Mouse (Mus musculus) brain, adult 2 months (tissue): ENCODE measurements at regions not wholly inside any gene's neighbourhood (a gene's known extent, or its start where the extent isn't known, plus 50 kb on each side); places are given as distances from the start of the nearest gene placed in this dataset.
"Not testable (repeated sequence)": the region's sequence is repeated elsewhere in the genome, so short reads cannot be mapped to it uniquely, and the experiment has no call there.

Experiments
- DNase-seq: peaks from one replicate; pipeline ENCODE4 v3.0.0; 2011; ENCODE audit warnings: low read depth, low spot score

GRCm38 (mm10) chr15:90291848-90292247, 67.7 kb downstream of the Alg10b start:
- DNase-seq, result no peak

GRCm38 (mm10) chr15:90294353-90294922, 70.3 kb downstream of the Alg10b start:
- DNase-seq, result no peak

GRCm38 (mm10) chr15:90298566-90298965, 74.5 kb downstream of the Alg10b start:
- DNase-seq, result no peak

DNA sequence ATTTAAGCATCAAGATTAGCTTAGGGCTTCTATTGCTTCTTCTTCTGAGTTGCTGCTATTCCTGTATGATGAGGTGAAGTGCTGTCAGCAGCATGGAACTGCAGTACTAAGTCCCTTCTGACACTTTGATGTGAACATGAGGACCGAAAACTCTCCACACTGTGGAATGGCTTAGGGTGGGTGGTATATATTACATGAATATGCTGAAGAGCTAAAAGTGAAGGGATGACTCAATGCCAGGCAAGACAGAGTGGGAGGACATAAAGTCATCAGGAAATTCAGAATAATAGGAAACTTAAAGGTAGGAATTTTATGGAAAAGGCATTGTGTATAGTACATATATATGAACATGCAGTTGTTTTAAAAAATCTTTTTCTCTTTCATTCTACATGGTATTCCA, 79.3 kb downstream of the Alg10b start:
- DNase-seq, result peak; percentile 87

GRCm38 (mm10) chr15:90305051-90305450, 80.9 kb downstream of the Alg10b start:
- peak; percentile 40 for DNase-seq

DNA sequence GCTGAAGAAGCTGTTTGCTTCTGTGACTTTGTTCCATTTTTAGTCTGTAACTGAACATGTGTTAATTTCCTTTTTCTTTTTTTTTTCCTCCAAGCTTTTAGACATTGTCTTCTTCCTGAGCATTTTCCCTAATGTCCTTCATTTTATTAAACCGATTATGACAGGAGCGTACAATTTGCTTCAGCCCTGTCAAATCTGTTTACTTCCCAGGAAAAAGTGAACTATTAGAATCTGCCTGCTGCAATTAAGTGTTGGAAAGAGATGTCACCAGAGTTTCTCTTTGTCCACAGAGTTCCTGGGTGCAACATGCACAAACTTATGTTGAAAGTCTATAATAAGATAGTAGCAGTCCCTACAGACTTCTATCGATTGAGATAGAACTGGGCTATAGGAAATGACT, 82.8 kb downstream of the Alg10b start:
- DNase-seq, result no peak

GRCm38 (mm10) chr15:90308433-90308832, 84.3 kb downstream of the Alg10b start:
- DNase-seq, result not testable (repeated sequence)

DNA sequence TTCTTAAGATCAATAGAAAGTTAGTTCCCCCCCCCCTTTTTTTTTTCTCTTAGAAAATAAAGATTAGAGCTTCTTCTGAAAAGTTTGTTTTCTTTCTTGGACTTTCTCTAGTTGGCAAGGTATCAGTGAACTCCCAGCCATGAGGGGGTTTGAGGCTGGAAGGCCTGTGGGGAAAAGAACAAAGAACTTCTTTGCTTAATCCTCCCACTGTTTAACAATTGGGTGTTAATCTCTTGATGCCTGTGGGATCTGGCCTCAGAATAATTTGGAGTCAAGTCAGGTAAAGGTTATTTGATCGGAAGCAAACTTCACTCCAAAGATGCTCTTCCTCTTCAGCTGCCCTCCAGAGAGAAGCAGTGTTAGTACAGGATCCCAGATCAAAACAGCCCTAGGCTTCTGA, 84.8 kb downstream of the Alg10b start:
- DNase-seq, result no peak

DNA sequence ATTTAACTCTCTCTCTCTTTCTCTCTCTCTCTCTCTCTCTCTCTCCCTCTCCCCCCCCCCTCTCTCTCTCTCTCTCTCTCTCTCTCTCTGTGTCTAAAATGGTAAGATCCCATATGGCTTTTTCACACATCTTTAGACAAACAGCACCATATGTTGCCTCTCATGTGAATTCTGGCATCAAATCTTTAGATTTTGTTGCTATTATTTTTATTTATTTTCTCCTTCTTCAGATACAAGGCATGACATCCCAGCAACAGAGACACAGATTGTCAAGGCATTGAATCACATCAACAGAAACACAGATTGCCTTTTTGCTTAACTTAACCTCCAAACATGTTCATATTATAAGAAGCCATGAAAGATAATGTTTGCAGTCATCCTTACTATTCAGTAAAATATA, 85.6 kb downstream of the Alg10b start:
- DNase-seq, result peak; percentile 30

DNA sequence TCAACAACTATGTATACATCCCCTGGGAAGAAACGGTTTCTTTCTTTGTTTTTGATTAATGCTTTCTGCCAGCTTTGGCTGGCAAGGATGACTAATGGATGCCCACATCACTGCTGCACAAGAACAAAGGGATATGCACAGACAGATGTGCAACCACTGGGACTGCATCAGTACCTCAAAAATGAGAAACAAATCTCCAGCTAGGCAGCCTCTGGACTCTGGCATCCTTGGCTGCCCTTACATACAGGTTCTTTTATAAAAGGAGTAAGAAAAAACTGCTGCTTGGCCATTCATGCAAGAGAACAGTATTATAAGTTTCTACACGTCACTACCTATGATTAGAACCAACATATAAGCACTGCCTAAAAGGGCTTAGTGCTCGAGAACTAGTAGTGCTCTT, 97.7 kb downstream of the Alg10b start:
- DNase-seq, result no peak

DNA sequence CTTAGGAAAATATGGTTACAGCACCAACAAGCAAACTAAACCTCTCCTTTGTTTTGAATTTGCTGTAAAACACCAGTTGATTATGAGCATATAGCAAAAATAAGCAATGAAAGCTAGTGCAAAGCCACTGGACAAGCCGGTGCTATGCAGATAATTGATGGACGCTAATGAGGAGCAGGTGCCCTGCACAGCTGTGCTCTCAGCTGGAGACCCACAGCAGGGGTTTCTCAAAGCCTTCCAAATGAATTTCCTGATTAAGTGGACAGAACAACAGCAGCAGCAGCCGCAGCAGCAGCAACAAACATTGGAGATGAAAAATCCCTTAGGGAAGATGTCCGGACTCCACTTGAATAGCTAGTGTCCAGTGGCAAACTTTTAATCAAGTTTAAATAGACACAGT, 109.2 kb downstream of the Alg10b start:
- DNase-seq, result peak; percentile 16

- peak; percentile 23 for DNase-seq
These were observed 109.7 kb downstream of the Alg10b start for GRCm38 (mm10) chr15:90333766-90334165.

DNA sequence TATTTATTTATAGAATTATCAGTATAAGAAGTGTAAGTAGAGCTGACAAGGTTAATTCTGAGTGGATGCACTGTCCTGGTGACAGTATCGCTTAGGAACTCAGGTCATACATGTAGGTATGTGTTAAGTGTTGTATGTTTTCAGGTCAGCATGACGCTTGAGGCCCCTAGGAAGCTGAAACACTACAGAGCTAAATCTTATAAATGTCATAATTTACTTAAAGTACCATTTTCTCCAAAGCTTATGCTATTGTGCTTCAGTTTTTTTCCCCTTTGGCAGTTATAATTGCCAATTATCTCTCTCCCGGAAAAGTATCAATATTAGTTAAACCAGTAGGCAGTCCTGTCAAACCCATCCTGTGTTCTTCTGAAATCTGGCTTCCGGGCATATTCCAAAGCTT, 110.3 kb downstream of the Alg10b start:
- no peak for DNase-seq

DNA sequence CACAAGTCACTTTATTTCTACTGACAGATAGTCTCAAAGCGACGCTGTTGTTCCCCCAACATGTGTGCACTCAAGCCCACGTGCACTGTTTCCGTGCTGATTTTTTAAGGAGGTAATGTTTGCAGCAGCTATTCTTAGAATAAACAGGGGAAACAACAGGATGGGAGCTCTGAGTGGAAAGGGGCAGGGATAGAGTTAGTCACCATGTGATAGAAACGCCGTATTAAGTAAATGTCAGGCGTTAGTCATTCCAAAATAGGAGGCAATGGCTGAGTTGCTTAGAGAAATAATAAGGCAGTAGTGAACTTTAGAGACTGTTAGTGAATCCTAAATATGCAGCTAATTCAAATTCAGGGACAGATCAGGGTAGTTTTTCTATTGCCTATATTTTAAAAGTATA, 111.4 kb downstream of the Alg10b start:
- DNase-seq, result peak; percentile 75

DNA sequence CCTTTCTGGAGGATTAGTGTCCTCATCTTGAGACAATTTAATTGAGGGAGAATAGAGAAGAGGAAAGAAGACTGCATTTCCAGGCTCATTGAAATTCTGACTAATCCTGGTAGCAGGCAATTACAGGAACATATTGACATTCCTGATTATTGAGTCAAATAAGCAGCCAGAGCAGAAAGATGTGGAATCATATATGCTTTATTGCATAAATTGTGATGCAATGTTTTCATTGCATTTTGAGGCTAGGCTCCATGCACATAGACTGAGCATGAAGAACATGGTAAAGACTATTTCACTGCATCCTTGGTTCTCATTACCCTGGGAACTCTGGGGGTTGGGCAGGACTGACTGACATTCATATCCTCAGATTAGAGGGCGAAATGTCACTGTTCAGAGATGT, 116.0 kb downstream of the Alg10b start:
- no peak for DNase-seq

GRCm38 (mm10) chr15:90341261-90341660, 117.2 kb downstream of the Alg10b start:
- DNase-seq, result no peak

- no peak for DNase-seq
These were observed 119.7 kb downstream of the Alg10b start for GRCm38 (mm10) chr15:90343771-90344170.

DNA sequence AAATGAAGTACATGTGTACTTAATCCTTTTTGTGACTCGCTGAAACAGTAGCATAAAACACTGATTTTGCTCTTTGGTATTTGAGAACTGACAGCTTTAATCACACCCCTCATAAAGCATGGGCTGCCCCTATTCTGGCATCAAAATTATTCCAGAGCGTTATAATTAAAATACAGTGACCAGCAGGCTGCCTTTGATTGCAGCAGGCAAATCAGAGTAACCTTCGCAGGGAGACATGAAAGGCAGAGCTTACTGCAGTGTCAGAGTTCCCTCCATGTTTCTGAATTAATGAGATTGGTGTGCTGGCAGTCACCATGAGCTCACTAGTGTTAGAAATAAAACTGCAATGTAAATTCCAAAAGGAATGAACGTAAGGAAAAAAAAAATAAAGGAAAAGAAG, 120.8 kb downstream of the Alg10b start:
- DNase-seq, result no peak

- DNase-seq, result peak; percentile 11
These were observed 122.1 kb downstream of the Alg10b start for GRCm38 (mm10) chr15:90346162-90346561.

- DNase-seq, result peak; percentile 60
These were observed 122.6 kb downstream of the Alg10b start for GRCm38 (mm10) chr15:90346757-90347156.

DNA sequence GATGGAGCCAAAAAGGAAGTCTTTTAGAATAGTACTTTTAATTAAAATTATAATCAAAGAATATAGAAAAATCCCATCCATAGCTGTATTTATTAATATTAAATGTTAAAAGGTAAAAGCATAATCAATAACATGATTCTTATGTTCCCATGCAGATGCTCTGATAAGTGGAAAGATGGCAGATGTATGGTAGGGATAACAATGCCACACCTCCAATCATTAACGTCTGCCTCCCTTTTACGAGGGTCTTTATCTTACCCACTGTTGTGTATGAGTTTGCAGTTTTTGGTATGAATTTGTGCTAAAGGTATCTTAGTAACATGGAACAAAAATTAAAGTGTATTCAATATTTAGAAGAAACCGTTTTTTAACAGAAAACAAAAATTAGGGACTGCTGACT, 127.8 kb downstream of the Alg10b start:
- DNase-seq, result no peak

GRCm38 (mm10) chr15:90365656-90366055, 141.5 kb downstream of the Alg10b start:
- no peak for DNase-seq

DNA sequence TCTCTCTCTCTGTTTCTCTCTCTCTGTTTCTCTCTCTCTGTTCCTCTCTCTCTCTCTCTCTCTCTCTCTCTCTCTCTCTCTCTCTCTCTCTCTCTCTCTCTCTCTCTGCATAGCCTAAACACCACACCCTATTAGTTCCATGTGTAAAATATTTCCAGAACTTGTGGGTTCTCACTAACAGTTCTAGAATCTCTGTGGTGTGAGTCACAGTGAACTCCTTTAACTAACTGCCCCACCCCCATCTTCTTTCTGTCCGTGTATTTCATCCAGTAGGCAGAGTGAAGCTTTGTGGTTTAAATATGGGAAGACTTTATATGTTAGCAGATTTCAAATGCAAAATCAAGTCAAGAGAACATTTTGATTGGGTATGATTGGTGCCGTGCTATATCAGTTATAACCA, 153.8 kb downstream of the Alg10b start:
- no peak for DNase-seq

- DNase-seq, result no peak
These were observed 172.8 kb downstream of the Alg10b start for GRCm38 (mm10) chr15:90396961-90397360.
